Mouse (Mus musculus) lung, embryonic 16.5 days (tissue): ENCODE results near the gene Tvp23a. TPM values are rescaled to one million over a fixed set of nuclear protein-coding genes. Genes with fewer than 3 reads are reported as not detected.

Experiments used
- ATAC-seq: fragments of 200-750 bp; cut with Nextera tagmentation; 2 replicates; pipeline ENCODE4 v1.8.0; 2017; ENCODE audit warnings: low read depth, mild to moderate bottlenecking, moderate library complexity
- H3K27ac ChIP-seq: fragments of 300-500 bp; sonication (generic); 2 replicates; pipeline ENCODE4 v1.5.1; 2014; ENCODE audit warnings: mild to moderate bottlenecking, control low read depth, low read length
- H3K27me3 ChIP-seq: fragments of 300-500 bp; sonication (generic); 2 replicates; pipeline ENCODE4 v1.6.1; 2014; ENCODE audit warnings: low read depth, low read length, mixed read lengths; ENCODE audit not compliant: control insufficient read depth, insufficient read depth
- H3K36me3 ChIP-seq: fragments of 300-500 bp; sonication (generic); 2 replicates; pipeline ENCODE4 v1.6.1; 2014; ENCODE audit warnings: low read length; ENCODE audit not compliant: control insufficient read depth, insufficient read depth
- H3K4me1 ChIP-seq: fragments of 300-500 bp; sonication (generic); replicated peaks from 2 replicates; pipeline ENCODE4 v1.6.1; 2014; ENCODE audit warnings: low read length, mixed read lengths; ENCODE audit not compliant: control insufficient read depth, insufficient read depth
- H3K4me2 ChIP-seq: fragments of 300-500 bp; sonication (generic); 2 replicates; pipeline ENCODE4 v1.6.1; 2014; ENCODE audit warnings: low read depth, low read length, control low read depth
- H3K4me3 ChIP-seq: fragments of 300-500 bp; sonication (generic); 2 replicates; pipeline ENCODE4 v1.5.1; 2014; ENCODE audit warnings: mild to moderate bottlenecking, low read length, control low read depth
- H3K9ac ChIP-seq: fragments of 300-500 bp; sonication (generic); 2 replicates; pipeline ENCODE4 v1.6.1; 2014; ENCODE audit warnings: low read length, control low read depth
- H3K9me3 ChIP-seq: fragments of 300-500 bp; sonication (generic); 2 replicates; pipeline ENCODE4 v1.6.1; 2016; ENCODE audit warnings: low read length; ENCODE audit not compliant: control insufficient read depth
- WGBS: fragments of 180-500 bp; shearing (Covaris S2); extraction: QIAGEN DNeasy Blood & Tissue Kit; methylation state at CpG from one replicate; pipeline ENCODE4 v1.1.7; 2014; 5-methylcytosine and 5-hydroxymethylcytosine counted together
- polyA plus RNA-seq: library from polyadenylated mRNA; unstranded; fragments of >200 nt; fragmentation: Nextera tagmentation; extraction: Ambion mirVana; gene quantifications from 2 replicates; pipeline ENCODE4 v1.2.1, GENCODE M21; 2015

The Tvp23a gene
- polyA plus RNA-seq, 1 experiment from 2014 or later, result 8.1 TPM

- no peaks in the 10 kb centered on the region for H3K36me3 ChIP-seq
- H3K9me3 ChIP-seq, result no peaks in the 10 kb centered on the region
- no peak overlapping the region for H3K4me3 ChIP-seq
- H3K4me1 ChIP-seq, result peaks cover 13% of the 10 kb centered on the region
- no peak overlapping the region for H3K9ac ChIP-seq
- H3K4me2 ChIP-seq, result no peak overlapping the region
- no peak for ATAC-seq
- no peaks in the 10 kb centered on the region for H3K27me3 ChIP-seq
- no peak overlapping the region for H3K27ac ChIP-seq
Observed at GRCm38 (mm10) chr16:10443723-10444122, 3.4 kb downstream of the Tvp23a start.

GRCm38 (mm10) chr16:10441761-10442160, 5.4 kb downstream of the Tvp23a start:
- 80% methylated on average over 4 of the region's 4 CpGs for WGBS
- Histone ChIP-seq H3K9me3 (no peaks in the 10 kb centered on the region), H3K4me3 (no peak overlapping the region), H3K4me2 (no peak overlapping the region), H3K36me3 (no peaks in the 10 kb centered on the region), H3K9ac (no peak overlapping the region), H3K27ac (no peak overlapping the region), H3K27me3 (no peaks in the 10 kb centered on the region), H3K4me1 (peaks cover 6% of the 10 kb centered on the region)
- no peak for ATAC-seq

DNA sequence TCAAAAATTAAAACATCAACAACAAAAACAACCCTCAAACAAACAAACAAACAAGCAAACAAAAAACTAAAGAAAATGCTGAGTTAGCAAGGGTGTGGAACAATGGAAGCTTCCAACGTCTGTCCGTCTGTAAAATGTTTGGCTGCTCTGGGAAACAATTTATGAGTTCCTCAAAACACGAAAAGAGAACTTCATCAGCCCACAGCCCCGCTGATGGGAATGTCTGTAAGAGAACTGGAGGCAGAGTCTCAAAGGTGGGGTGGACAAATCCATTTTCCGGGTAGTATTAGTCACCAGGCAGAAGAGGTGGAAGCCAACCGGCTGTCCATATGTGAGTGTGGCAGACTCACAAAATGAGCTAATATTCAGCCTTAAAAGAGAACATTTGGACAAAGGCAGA, 5.8 kb downstream of the Tvp23a start:
- no peaks in the 10 kb centered on the region for H3K27me3 ChIP-seq
- ATAC-seq, result no peak
- no peaks in the 10 kb centered on the region for H3K36me3 ChIP-seq

DNA sequence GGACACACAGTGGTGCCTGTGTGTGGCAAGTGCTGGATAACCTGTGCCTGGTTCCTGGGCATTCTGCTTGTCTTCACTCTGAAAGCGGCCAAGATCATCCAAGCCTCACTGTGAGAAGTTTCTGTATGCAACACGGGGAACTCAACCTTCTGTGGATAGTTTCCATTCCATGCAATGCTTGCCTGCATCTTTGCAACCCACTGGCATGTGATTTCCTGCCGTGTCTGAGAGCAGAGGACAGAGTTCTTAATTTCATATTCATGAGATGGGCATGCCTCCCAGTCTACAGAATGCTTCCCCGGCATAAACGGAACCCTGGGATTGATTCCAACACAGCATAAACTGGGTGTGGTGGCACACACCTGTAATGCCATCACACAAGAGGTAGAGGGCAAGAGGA, 9.1 kb downstream of the Tvp23a start:
- no peak overlapping the region for H3K9ac ChIP-seq
- H3K27ac ChIP-seq, result no peak overlapping the region
- no peak for ATAC-seq
- WGBS, result 83% methylated on average over 5 of the region's 5 CpGs
- H3K9me3 ChIP-seq, result no peaks in the 10 kb centered on the region
- no peak overlapping the region for H3K4me3 ChIP-seq
- H3K36me3 ChIP-seq, result no peaks in the 10 kb centered on the region
- no peak overlapping the region for H3K4me2 ChIP-seq
- no peaks in the 10 kb centered on the region for H3K27me3 ChIP-seq
- H3K4me1 ChIP-seq, result no peaks in the 10 kb centered on the region

More for the DNA sequence above, 5.8 kb downstream of the Tvp23a start:
- Histone ChIP-seq H3K27ac (no peak overlapping the region), H3K4me3 (no peak overlapping the region), H3K9ac (no peak overlapping the region), H3K4me2 (no peak overlapping the region), H3K9me3 (no peaks in the 10 kb centered on the region), H3K4me1 (peaks cover 3% of the 10 kb centered on the region)
- WGBS, result 78% methylated on average over 6 of the region's 6 CpGs

DNA sequence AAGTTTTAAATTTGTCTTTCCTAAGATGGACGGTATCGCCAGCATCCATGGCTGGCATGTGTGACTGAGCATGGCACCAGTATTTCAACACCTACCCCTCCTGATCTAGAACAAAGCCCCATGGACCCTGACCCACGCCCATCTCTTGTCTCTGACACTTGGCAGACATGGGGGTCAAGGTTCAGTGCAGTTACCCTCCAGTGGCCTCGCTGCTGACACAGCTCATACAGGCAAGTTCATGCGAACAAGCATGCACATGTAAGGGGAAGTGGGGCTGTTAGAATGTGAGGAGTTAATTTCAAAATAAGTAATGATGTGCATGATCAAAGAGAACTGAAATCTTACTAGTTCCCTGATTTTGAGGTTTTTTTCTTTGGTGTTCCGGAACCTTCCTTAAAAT, 11.0 kb downstream of the Tvp23a start:
- Histone ChIP-seq H3K9me3 (no peaks in the 10 kb centered on the region), H3K27me3 (no peaks in the 10 kb centered on the region), H3K4me3 (no peak overlapping the region), H3K36me3 (no peaks in the 10 kb centered on the region), H3K4me2 (no peak overlapping the region), H3K27ac (no peak overlapping the region), H3K9ac (no peak overlapping the region), H3K4me1 (no peaks in the 10 kb centered on the region)
- no peak for ATAC-seq
- WGBS, result 71% methylated on average over 6 of the region's 6 CpGs

DNA sequence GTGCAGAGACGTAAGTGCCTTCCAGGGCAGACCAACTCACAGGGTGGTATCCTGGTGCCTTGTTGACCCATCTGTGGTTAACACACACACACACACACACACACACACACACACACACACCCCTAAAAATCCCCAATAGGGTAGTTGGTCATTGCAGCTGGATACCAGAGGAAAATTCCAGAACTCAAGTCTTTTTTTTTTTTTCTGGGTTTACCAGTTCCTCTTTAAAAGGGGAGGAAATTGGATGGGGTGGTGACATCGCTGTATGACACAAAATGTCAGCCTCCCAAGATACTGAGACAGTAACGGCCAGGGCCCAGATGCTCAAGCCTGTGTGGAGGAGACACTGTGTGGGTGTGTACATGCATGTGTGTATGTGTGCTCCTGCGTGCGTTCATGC, 13.8 kb downstream of the Tvp23a start:
- no peaks in the 10 kb centered on the region for H3K9me3 ChIP-seq
- no peaks in the 10 kb centered on the region for H3K27me3 ChIP-seq
- H3K27ac ChIP-seq, result no peak overlapping the region
- no peaks in the 10 kb centered on the region for H3K4me1 ChIP-seq
- H3K4me3 ChIP-seq, result no peak overlapping the region
- H3K36me3 ChIP-seq, result no peaks in the 10 kb centered on the region
- no peak overlapping the region for H3K9ac ChIP-seq
- no peak for ATAC-seq
- H3K4me2 ChIP-seq, result no peak overlapping the region
- WGBS, result 79% methylated on average over 5 of the region's 5 CpGs

DNA sequence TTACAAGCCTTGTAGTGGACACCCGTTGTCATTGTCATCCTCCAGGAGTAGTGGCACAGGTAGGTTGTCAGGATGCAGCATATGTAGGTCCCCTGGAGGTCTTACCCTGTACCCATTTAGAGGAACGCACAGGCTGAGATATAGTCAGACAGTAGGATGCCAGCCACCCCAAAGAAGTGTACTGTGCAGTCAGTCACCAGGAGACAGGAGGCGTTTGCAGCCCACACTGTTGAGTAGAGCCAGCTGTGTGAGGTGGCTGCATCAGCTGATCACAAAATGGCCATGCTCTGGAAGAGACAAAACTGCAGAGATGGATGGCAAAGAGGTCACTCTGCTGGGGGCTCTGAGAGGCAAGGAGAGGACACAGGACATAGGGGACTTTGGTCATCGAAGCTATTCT, 14.8 kb downstream of the Tvp23a start:
- H3K9ac ChIP-seq, result no peak overlapping the region
- H3K4me1 ChIP-seq, result no peaks in the 10 kb centered on the region
- no peak overlapping the region for H3K4me3 ChIP-seq
- ATAC-seq, result no peak
- 74% methylated on average over 4 of the region's 4 CpGs for WGBS
- no peaks in the 10 kb centered on the region for H3K27me3 ChIP-seq
- no peaks in the 10 kb centered on the region for H3K9me3 ChIP-seq
- no peak overlapping the region for H3K27ac ChIP-seq
- H3K36me3 ChIP-seq, result no peaks in the 10 kb centered on the region
- H3K4me2 ChIP-seq, result no peak overlapping the region

GRCm38 (mm10) chr16:10431911-10432310, 15.3 kb downstream of the Tvp23a start:
- Histone ChIP-seq H3K4me2 (no peak overlapping the region), H3K4me3 (no peak overlapping the region), H3K4me1 (no peaks in the 10 kb centered on the region), H3K27me3 (no peaks in the 10 kb centered on the region), H3K9ac (no peak overlapping the region), H3K27ac (no peak overlapping the region), H3K9me3 (no peaks in the 10 kb centered on the region), H3K36me3 (no peaks in the 10 kb centered on the region)
- 65% methylated on average over 1 of the region's 1 CpGs for WGBS
- ATAC-seq, result no peak

DNA sequence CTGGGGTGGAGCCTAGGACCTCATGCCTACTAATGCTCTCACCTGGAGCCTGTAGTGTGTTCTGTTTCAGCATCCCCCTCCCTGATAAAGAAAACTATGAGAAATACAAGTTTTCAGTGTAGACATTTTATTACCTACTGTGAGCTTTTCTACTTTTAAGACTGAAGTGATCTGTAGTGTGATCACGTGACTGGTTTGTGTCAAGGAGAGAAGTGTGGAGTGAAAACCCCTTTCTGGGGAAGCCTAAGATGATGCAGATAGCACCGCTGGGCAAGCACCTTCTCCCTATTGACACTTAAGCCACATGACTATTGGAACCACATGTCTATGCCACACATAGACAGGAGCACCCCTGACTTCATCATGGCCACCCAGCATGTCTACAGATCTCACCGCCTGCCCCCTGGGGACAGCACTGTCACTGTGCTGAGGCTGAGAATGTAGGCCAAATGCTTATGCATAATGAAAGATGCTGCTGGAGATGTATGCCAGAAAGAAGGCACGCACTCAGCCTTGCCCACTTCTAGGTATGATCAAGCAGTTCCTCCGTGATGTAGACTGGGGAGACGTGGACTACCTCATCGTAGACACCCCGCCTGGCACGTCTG, 26.6 kb downstream of the Tvp23a start:
- Histone ChIP-seq H3K9me3 (no peaks in the 10 kb centered on the region), H3K36me3 (peaks cover 69% of the 10 kb centered on the region), H3K27ac (no peak overlapping the region), H3K4me2 (no peak overlapping the region), H3K9ac (no peak overlapping the region), H3K4me3 (no peak overlapping the region), H3K27me3 (no peaks in the 10 kb centered on the region), H3K4me1 (no peaks in the 10 kb centered on the region)
- no peak for ATAC-seq
- 92% methylated on average over 9 of the region's 9 CpGs for WGBS

GRCm38 (mm10) chr16:10417723-10418259, 29.4 kb downstream of the Tvp23a start:
- no peak overlapping the region for H3K27ac ChIP-seq
- 94% methylated on average over 9 of the region's 9 CpGs for WGBS
- H3K4me1 ChIP-seq, result peaks cover under 1% of the 10 kb centered on the region; the same call in 1 of the 2 replicates
- H3K4me2 ChIP-seq, result no peak overlapping the region
- no peak overlapping the region for H3K9ac ChIP-seq
- H3K9me3 ChIP-seq, result no peaks in the 10 kb centered on the region
- H3K4me3 ChIP-seq, result no peak overlapping the region
- peaks cover 58% of the 10 kb centered on the region for H3K36me3 ChIP-seq
- H3K27me3 ChIP-seq, result no peaks in the 10 kb centered on the region
- ATAC-seq, result no peak
